Mouse (Mus musculus) brain, embryonic 14.5 days (tissue): ENCODE results near the gene Anln.

ENCODE experiments used
- CTCF ChIP-seq: fragments of 200-500 bp; IDR thresholded peaks from 2 replicates; pipeline ENCODE4 v1.5.1; 2012; ENCODE audit warnings: inconsistent platforms, mild to moderate bottlenecking, moderate library complexity, borderline replicate concordance; ENCODE audit not compliant: insufficient read depth, insufficient read length; ENCODE audit errors: extremely low read depth
- POLR2A ChIP-seq: fragments of 200-500 bp; IDR thresholded peaks from 2 replicates; pipeline ENCODE4 v1.6.1; 2012; ENCODE audit warnings: mild to moderate bottlenecking, inconsistent platforms, borderline replicate concordance; ENCODE audit not compliant: poor library complexity, insufficient read depth, insufficient read length, severe bottlenecking; ENCODE audit errors: extremely low read depth

DNA sequence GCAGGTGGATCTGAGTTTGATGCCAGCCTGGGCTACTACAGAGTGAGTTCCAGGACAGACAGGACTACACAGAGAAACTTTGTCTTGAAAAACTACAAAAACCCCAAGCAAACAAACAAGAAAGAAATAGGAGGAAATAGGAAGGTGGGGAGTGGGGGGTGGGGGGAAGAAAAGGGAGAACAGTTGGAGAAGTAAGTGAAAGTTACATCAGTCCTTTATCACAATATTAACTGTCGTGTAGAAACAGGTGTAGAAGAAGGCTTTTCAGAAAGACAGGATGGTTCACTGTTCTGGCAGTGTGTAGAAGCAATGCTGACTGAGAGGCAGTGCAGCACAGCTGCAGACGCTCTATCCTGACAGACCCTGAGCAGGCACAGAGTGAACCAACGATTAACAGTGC is 14.0 kb upstream of the Anln start:
- no peak for TF ChIP-seq POLR2A
- TF ChIP-seq CTCF, result no peak
